Mouse (Mus musculus) kidney, adult 18-20 months (tissue): ENCODE measurements around the gene Fmnl1.
A peak's percentile ranks its signal among the peaks of the same experiment; 100 is the strongest.

Experiments used
- DNase-seq: peaks from one replicate; pipeline ENCODE4 v3.0.0; 2021

Fmnl1 gene

GRCm38 (mm10) chr11:103223951-103224456, 53.1 kb downstream of the Fmnl1 start:
- DNase-seq, result no peak

DNA sequence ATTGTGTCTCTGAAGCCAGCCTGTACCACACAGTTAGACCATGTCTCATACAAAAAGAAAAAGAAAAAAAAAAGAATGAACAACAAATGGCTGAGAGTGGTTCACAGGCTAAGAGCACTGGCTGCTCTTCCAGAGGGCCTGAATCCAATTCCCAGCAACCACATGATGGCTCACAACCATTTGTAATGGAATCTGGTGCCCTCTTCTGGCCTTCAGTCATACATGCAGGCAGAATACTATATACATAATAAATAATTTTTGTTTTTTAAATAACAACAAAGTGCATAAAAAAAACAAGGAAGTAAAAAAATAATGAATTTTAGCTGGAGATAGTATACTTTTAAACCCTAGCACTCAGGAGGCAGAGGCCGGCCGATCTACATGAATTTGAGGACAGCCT, 58.7 kb downstream of the Fmnl1 start:
- DNase-seq, result no peak

GRCm38 (mm10) chr11:103230626-103231025, 59.7 kb downstream of the Fmnl1 start:
- no peak for DNase-seq

GRCm38 (mm10) chr11:103231367-103231766, 60.5 kb downstream of the Fmnl1 start:
- no peak for DNase-seq

DNA sequence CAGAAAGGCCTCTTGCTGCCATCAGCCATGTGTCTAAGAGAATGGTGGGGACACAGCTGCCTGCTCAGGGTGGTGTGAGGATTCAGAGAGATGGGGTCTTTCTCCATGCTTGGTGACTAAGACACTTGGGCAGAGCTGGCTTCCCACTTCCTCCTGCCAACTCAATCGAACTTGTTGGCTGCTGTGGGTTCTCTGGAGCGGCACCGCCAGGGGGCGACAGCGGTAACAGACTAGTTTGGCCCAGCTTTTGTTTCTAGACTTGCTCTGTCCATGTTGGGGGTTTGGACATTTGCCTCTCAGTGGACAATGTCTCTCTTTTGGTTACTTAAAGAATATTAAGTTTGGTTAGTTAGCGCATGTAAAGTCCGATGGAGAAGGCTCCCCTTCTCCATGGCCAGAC, 62.1 kb downstream of the Fmnl1 start:
- peak; percentile 88 for DNase-seq

DNA sequence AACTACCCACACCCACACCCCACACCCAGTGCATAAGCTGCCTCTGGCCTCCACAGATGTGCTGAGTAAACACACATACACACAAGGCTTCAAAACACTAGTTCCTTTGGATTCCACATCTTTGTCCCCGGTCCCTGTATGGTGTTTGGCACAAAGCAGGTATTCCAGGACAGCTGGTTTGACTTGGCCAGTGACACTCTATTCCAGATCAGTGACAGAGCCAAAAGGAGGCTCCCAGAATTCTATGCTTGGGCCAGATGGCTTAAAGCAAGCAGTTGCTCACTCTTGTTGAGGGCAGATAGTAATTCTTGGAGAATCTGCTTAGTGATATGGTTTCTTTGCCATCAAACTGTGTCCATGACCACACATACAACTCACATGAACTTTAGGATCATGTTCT, 63.5 kb downstream of the Fmnl1 start:
- DNase-seq, result no peak

GRCm38 (mm10) chr11:103235702-103236101, 64.8 kb downstream of the Fmnl1 start:
- DNase-seq, result no peak

DNA sequence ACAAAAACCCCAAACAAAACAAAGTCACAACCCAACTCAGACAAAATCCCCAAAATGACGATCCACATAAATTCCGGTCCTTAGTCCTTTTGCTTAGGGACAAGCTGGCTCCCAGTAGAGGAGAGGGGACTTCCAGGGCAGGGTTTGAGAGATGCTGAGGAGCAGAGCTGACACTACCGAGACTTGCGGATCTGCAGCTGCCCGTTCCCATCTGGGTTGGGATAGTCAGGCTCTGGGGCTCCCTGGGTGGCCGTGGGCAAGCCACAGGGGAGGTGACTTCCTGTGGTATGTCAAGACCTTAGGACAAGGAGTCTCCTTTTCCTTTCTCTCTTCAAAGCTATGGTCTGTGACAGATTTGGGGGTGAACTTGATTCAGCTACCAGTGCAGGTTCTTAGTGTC, 65.5 kb downstream of the Fmnl1 start:
- DNase-seq, result no peak

GRCm38 (mm10) chr11:103236903-103237302, 66.0 kb downstream of the Fmnl1 start:
- DNase-seq, result peak; percentile 37

- no peak for DNase-seq
Measured at GRCm38 (mm10) chr11:103237757-103238156, 66.8 kb downstream of the Fmnl1 start.

- peak; percentile 70 for DNase-seq
Measured at GRCm38 (mm10) chr11:103240740-103241139, 69.8 kb downstream of the Fmnl1 start.

GRCm38 (mm10) chr11:103244856-103245255, 73.9 kb downstream of the Fmnl1 start:
- no peak for DNase-seq

DNA sequence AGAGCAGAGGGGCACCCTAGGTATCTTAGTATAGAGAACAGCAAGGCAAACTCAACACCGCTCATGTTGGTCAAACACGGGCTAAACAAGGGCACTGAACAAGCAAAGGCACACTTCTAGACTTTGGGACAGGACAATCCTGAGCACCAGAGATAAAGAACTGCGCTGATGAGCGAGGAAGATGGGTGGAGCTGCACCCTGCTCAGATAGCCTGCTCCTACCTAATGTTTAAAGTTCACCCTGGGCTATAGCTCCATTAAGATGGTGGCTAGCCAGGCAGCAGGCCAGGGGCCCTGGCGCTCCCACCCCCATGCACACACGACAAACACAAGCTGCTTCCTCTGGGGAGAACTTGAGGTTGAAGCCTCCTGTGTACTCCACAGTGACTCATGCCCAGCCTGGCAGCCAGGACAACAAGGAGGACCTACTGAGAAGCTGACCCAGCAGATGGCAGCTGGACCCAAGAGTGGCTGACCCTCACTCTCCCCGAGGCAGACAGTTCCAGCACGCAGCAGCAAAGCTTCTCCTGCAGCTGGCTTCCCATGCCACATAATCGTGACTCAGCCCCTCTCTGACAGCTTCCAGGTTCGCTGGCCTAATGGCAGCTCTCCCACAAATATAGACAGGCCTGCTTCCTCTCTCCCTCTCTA, 75.3 kb downstream of the Fmnl1 start:
- no peak for DNase-seq

- no peak for DNase-seq
Measured at GRCm38 (mm10) chr11:103246731-103247290, 75.9 kb downstream of the Fmnl1 start.

DNA sequence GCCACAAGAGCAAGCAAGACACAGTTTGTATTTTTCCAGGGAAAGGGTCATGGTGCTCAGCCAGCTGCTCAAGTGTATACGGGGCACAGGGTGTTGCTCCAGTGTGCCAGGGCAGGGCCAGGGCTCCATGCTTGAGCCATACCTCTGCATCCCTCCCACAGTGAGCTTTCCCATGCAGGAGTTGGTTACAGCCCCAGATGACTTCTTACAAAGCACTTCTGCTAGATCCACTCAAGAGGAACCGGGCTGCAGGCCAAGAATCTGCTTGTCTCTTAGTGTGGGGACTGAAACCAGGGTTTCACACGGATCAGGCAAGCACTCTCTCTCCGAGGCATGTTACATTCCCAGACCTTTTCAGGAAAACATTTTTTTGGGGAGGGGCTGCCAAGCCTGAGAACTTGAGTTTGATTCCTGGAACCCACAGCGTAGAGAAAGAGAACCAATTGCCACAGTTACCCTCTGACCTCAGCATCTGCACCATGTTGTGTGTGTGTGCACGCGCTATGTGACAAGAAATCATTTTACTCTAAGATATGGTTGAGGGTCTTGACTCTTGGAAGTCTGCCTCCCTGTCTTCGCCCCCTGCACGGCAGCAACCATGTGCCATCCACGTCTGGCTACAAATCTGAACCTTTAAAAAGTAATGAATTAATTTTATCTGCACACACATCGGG, 76.7 kb downstream of the Fmnl1 start:
- peak; percentile 76 for DNase-seq
